Mouse (Mus musculus) gastrocnemius, postnatal 10 days (tissue): ENCODE data around the gene Nt5c3b. TPM values are rescaled to one million over a fixed set of nuclear protein-coding genes. Genes with fewer than 3 reads are reported as not detected.

Experiments used
- DNase-seq: peaks from one replicate; pipeline ENCODE4 v3.0.0; 2021; ENCODE audit warnings: mixed read lengths
- total RNA-seq, 2 experiments: library from RNA; stranded (reverse); gene quantifications; 2 replicates each; pipeline ENCODE4 v1.2.3; 2021

The Nt5c3b gene
- total RNA-seq, 2 experiments from 2014 or later = 19.3 to 24.4 TPM

DNA sequence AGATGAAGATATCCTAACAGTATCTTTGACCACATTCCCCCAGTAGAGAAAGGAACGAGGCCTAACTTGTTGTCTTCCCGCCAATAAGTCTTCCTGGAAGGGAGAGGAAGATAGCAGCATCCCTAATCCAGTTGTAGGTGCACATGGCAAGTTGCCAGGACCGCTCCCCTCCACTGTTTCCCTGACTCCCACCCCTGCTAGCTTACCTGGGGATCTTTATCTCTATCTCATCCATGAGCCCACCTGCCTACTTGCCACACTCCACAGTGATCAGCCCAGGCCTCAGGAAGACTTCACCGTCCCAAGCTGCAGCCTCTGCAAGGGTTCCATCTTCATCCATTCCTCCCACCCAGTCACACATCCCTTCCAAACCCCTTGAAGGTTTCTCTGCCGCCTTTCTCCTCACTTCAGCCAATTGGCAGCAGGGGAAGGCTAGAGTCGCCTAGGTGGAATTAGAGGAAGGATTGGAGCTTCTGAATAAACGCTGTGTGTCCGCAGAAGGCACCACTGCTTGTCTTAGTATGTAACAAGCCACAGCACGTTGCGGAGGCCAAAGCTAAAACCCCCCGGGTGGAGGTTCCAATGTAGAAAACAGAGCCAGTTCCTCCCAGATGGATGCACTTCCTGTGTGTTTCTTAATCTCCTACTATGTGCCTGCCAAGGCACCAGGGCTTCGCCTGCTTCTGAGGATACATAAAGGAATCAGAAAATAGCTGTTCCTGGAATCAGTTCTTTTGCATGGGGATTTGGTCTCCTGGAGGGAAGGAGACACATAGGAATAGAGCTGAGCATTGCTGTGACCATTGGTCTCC is 41.7 kb downstream of the Nt5c3b start:
- no peak for DNase-seq

DNA sequence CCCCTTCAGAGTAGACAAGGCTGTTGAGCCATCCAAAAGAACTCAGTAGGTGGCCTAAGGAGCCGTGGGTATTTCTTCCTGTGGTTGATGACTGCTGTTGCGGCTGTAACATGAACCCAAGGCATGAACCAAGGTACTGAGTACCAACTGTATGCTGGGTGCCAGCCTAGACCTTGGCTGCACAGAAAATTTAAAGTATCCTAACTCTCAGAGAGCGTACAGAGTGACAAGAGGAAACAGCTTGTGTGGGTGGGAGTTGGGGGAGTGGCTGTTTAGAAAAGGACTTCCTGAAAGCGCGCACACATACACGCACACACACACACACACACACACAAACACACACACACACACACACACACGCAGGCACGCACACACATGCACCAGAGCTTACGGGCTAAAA is 42.3 kb downstream of the Nt5c3b start:
- no peak for DNase-seq

DNA sequence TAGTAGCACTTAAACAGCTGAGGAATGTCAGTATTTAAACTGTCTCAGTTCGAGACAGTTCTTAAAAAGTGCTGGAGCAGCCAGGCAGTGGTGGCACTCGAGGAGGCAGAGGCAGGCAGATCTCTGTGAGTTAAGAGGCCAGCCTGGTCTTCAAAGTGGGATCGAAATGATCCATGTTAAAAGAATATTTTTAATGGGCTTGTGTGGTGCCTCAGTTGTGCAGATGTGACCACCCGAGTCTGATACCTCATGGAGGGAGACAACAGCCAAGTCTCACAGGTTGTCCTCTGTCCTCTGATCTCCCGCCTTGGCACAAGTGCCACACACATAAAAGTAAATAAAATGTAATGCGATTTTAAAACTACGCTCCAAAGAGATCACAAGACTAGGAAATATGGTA is 43.1 kb downstream of the Nt5c3b start:
- no peak for DNase-seq

DNA sequence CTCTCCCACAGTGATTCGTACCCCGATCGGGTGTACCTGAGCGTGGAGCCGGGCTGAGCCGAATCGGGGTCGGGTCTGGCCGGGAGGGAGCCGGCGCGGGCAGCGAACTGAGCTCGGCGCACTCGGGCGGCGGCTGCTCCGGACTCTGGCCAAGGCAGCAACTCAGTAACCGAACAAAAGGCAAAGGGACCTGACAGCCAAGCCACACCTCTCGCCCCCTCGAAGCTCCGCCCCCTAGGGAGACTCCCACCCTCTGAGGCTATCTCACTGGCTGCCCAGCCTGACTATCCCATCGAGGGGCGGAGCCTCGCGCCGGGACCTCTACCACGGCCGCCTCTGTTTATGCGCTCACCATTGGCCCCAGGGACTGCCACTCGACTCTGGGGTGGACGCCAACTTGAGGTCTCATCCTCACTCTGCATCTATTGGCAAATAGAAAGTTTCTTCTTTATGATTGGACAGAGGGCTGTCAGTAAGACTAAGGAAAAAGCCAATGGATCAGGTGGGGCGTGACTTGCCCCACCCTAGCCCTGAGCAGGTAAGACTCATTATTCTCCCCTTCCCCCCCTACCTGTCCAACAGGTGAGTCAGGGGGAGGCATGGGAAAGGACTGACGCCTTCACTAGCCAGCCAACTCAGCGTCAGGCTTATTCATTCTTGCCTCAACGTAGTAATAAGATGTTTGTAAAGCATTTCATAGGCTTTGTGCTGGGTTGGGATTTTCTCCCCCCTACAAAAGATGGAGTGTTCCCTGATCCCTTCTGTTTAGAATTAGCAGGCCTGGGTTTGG is 43.8 kb downstream of the Nt5c3b start, which contains the start of gene Jup:
Jup (minus strand) TSS at position 164 of the 790 bp plus-strand sequence.
- DNase-seq = peak; percentile 98

DNA sequence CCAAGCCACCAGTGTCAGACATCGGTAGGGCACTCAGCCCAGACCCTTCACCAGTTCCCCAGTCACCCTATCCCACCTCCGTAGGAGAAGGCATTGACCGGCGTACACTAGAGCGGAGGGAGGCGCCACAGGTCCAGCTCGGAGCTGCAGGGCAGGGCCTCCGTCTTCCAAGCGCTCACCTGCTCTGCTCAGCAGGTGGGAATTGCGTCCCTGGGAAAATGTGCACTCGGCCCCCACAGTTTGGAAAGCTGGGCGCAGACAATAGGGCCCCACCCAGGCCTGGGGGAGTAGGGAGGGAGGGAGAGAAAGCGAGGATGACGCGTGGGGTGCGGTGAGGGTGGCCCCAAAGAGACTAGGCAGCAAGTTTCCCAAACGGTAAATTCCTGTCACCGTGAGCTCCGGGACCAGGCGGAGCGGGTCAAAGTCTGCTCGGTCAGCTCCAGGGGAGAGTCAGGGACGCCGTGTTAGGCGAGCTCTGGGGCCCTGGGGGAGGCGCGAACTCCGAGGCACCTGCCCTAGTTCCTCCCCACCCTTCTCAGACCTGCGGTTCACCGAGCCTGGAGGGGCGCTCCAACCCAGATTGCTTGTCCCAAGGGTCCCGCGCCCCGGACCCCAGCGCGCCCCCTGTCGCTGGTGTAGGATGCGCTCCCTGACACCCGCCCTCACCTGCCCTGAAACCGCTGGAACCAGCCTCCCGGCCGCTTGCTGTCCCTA is 44.6 kb downstream of the Nt5c3b start:
- no peak for DNase-seq

DNA sequence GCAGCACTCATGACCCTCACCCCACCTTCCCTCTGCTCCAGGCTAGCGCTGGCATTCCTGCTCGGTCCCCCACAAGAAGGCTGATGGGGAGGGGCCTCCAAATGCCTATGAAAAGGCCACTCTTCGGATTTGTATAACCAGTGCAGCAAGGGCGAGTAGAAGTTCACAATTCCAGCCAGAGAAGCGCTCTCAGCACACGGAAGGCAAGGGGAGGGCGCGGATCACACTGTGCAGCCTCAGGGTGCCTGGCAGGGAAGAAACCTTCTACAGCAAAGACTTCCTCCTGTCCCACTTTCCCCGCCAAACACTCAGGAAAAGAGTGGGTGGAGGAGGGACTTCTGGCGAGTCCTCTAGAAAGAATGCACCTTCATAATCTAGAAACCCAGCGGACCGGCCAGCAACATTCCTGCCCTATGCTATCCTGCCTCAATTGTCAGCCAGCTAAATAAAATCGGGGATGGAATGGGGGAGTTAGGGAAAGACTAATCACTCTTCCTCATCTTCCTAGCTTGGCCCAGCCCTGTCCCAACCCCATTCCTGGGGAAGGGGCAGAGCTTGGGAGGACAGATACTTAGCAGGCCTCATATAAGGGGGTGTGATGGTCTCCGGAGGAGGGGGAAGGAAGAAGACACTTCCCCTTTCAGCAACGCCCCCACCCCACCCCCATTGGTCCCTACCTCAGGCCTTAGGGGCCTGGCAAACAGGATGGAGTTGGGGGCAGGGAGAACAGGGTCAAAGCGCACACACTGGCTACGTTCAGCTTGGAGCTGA is 45.6 kb downstream of the Nt5c3b start:
- no peak for DNase-seq

DNA sequence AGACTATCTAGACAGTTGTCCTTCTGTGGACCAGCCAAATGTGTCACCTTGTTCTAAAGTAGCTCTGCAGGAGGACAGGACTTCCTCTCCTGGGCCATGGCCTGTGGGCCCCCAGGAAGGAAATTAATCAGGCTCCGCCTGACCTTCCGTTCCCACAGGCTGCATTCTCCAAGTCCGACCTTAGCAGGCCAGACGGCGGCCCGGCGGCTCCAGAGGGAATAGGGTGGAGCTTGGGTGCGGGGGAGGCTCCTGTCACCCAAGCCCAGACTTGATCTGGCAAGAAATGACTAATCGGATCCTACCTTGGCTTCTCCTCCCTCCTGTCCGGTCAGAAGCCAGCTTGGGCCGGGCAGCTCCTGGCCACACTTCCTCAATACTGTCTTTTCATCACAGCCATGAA is 46.4 kb downstream of the Nt5c3b start:
- peak; percentile 66 for DNase-seq

DNA sequence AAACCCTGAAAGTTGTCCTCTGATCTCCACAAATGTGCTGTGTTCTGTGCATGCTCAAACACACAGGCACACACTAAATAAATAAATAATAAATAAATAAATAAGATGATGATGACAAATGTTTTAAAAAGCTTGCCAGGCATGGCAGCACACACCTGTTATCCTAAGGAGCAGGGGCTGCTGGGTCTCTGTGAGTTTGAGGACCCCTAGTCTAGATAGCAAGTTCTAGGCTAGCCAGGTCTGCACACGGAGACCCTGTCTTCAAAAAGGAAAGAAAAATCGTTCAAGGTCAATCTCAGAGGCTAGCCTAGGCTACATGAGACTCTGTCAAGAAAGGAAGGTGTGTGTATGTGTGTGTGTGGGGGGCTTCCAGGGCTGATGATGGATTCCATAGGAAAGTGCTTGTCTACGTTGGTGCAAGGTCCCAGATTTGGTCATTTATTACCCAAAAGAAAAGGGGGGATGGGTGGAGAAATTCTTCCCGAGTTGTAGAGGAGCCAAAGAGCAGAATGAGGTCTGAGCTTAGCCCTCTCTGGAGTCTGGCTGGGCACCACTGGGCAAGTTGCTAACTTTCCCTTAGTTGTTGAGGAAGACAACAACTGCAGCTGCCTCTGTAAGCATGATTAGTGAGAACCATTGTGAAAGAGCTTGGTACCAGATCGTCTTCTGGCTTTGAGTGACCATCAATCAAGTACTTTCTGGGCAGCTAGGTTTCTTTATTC is 47.1 kb downstream of the Nt5c3b start:
- DNase-seq = no peak

DNA sequence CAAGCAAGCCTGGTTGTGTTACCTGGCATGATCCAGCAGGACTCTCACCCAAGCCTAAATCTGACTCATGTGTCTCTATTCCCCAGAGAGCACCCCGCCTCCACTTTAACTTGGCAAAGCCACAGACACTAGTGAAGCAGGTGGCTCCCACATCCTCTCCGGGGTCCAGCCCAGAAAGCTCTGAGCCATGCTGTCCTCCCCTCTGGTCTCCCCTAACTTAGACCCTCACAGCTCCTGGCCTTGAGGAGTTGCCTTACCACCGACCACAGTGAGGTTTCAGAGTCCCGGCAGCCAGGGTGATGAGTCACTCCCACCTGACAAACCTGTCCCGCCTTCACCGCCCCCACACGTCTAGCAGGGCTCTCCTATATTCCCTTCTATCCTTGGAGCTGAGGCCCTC is 47.9 kb downstream of the Nt5c3b start:
- DNase-seq = no peak

DNA sequence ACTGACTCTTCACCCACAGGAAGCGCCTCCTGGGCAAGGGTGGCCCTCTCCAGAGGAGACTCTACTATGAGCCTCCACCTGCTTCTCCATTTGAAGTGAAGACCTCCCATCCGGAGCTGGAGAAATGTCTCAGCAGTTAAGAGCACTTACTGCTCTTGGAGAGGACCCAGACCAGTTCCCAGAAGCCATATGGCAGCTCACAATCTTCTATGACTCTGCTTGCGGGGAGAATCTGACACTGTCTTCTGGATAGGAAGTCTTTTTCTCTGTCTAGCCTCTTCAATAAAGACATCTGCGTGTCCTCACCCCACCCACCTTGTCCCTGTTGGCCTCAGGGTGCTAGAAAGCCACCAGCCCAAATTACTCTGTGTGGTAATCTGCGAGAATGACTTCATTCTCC is 48.6 kb downstream of the Nt5c3b start:
- DNase-seq = no peak

DNA sequence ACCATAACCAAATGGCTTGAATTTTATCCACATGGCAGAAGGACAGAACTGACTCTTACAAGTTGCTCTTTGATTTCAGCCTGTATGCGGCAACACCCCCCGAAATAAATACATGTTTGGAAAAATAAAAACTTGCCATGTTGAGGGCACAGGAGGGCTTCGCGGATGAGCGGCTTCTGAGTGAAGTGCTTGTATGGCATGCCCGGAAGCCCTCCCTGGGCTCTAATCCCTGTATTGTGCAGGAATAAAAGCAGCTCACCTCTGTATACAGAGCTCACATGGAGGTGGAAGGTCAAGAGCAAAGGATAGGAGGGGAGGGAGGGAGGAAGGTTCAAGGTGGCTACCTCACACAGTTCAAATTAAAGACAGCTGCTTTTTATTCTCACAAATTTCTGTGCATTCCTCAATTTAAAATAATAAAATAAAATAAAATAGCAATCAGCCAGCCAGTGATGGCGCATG is 49.7 kb downstream of the Nt5c3b start:
- DNase-seq = no peak

DNA sequence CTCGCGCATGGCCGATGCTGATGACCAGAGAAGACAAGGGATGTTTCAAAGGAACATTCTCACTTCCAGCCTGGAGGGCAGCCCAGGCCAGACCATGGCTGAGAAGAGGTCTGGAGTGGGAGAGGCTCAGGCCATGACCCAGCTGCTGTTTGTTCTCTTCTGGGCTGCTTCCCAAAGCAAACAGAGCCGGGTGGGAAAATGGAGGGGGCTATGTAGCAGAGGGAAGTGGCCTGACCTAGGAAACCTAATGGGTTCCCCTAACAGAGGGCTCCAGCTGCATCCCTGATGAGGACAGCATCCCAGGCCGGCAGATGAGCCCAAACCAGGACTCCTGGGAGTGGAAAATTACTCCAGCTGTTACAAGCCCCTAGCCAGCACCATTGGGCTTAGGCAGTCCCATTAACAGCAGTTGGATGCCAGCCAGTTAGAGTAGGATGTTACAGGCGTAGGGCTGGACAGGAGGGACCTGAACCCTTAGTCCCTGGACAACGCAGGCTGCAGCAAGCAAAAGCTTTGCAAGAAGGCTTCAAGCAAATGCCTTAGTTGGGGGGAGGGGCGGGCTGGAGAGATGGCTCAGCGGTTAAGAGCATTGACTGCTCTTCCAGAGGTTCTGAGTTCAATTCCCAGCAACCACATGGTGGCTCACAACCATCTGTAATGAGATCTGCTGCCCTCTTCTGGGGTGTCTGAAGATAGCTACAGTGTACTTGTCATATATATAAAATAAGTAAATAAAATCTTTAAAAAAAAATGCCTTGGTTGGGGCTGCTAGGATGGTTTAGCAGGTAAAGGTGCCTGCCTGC is 50.3 kb downstream of the Nt5c3b start:
- peak; percentile 67 for DNase-seq

DNA sequence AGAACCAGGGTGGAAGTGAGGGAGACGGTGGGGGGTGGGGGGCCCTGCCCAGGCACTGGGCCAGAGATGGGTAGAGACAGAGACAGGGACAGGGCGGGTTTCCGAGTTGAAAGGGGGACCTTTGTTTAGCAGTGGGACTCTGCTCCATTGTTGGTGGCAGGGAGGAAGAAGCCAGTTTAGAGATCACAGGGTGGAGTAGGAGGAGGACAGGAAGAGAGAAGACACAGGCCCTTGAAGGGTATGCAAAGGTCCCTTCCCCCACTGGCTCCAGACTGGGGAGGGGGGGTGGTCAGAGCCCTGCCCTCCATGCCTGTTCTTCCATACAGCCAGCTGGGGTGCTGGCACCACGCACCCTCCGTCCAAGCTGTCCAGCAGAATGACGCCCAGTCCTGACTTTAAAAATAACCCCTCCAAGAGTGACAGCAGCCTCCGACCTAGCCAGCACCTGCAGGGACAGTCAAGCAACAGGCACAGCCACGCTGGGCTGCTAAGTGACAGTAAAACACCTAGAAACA is 51.6 kb downstream of the Nt5c3b start:
- peak; percentile 58 for DNase-seq

DNA sequence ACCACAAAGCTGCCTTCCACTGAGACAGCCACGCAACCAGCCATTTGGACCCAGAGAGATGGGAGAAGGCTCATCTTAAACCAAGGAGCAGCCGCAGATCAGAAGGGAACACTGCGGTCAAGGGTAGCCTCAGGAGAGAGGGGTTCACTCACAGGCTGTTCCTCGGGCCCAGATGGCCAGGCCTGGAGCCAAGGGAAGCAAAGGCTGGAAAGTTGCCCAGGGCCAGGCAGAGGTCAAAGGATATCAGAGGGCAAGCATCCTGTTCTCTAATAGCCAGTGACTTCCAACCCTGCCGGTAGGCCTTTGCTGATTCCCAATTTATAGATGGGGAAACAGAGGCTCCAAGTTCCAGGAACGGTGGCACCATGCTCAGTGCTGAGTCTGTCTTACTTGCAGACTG is 53.0 kb downstream of the Nt5c3b start:
- DNase-seq = peak; percentile 72

DNA sequence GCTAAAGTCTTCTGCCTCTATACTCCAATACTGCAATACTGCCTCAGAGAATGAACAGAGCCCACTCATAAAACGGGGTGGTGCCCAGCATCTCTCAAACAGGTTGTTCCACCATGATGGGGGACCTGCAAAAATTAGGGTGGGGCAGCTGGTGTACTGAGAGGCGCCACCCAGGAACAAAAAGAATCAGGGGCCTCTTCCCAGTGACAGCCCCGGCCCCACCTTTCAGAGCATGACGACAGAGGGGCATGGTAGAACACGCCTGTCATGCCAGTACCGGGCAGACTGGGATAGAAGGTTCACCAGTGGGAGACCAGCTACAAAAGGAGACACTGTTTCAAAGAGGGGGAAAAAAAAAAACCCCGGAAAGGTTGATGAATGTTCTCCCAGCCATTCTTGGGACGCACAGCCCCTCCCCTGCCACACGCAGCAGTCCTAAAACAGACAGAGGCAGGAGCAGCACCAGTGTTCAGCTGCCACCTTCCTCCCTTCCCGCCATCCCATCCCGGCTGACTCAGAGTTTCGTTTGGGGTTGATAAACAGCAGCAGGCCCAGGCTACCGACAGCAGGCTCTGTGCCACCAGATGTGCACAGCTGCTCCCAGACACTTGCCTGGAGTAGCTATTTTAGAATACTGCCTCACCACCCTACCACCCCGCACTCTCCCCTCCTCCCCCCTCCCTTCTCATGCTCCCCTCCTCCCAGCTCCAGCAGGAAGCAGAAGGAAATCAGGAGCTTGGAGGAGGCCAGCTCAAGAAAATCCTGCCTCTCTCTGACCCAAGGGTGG is 53.8 kb downstream of the Nt5c3b start:
- peak; percentile 42 for DNase-seq

DNA sequence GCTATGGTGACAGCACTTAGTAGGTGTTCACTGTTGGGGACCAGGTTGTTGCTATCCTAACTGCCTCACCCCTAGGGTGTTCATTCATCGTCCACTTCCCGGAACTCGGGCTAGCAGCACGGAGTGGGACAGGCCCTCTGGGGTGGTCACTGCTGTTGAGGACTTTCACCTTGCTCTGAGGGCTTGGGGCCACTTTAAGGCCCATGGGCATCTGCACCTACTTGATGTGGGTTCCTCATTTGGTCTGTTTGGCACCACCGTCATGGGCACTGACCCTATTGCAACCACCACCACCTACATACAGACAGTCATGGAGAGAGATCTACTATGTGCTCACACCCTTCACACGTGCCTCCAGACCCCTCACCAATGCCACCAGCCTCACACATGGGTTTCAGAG is 54.5 kb downstream of the Nt5c3b start:
- DNase-seq = no peak

DNA sequence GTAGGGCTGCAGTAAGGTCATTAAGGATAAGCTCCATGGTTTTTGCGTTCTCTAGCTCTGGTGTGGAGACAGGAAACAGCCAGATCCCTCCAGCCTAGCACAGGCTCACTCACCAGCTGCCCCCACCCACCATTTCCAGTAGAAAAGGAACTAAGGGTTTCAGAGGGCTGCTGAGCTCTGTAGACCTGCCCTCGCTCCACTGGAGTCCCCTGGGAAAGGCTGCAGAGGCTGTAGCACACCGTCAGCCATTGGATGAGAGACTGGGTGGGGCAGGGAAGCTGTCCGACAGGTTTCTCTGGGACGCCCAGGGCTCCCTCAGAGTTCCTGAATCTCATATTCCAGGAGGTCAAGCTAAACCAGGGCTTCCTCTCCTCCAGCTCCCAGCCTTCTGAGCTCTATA is 55.0 kb downstream of the Nt5c3b start:
- DNase-seq = no peak

DNA sequence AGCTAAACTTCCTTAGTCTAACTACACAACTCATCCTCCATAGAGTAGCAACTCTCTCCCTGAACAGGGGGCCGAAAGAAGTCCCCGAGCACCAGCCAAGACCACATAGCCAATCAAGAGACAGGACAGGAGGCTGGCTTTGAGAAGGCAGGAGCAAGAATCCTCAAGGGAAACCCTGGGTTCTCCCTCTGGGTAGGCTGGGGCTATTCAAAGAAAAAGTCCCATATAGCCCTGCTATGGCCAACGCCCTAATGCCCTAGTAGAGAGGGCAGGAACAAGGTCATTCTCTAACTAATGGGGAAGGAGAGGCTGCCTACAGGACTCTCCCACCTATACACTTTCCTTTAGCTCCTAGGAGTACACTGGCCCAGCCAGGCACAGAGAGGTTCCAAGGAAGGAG is 56.6 kb downstream of the Nt5c3b start:
- no peak for DNase-seq

DNA sequence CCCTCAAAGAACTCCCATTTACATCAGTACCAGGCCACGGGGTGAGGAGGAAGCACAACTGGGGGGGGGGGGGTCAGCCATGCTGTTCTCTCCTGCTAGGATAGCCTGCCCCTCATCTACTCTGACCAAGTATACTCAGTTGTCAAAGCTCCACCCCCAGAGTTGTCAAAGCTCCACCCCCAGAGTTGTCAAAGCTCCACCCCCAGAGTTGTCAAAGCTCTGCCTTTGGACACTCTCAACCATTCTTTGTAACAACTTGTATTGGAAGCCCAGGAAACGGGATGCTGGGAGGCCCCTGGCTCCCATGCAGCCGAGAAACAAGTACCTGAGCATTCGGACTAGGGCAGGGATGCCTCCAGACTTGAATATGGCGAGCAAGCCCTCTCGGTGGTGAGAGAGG is 58.9 kb downstream of the Nt5c3b start:
- DNase-seq = no peak
